Mouse (Mus musculus) hindlimb bud, embryonic 11.5 days (tissue): ENCODE data around the gene Pitx3.
"Not testable (repeated sequence)": the region's sequence is repeated elsewhere in the genome, so short reads cannot be mapped to it uniquely, and the experiment has no call there.

Source experiments
- DNase-seq: peaks from one replicate; pipeline ENCODE4 v3.0.0-alpha.2; 2012; ENCODE audit warnings: low read depth, low spot score; ENCODE audit errors: extremely low spot score

Gene Pitx3

DNA sequence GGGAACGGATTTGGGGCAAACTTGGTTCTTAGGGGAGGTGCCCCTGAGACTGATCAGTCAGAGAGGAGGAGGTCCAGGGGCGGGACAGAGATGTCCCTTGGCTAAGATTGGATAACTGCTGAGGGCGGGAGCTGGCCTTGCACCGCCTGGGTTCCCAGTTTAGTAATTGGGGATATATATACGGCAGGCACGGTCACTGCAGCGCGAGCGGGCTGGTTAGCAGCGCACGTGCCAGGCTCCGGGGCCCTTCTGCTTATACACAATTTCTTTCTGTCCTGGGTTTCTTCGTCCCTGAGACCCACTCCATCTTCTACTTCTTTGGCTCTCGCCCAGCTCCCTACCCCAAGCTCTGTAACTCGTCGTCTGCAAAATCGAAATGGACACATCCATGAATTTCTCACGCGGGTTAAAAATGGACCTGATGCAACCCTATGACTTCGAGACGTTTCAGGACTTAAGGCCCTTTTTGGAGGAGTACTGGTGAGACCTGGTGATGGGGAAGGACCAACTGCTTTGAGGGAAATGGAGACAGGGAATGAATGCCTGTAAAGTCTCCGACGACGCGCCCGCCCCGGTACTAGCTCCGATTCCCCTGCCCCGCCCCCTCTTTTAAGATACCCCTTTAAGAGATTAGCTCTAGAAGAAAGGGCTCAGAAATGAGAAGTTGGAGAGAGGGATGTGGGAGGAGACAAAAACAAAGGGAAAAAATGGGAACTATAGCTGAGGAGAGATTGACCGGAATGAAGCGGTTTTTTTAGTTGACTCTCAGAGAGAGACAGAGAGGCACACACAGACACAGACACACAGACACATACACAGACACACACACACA lies 16.2 kb downstream of the Pitx3 start, which contains the start of gene Elovl3:
TSS of gene Elovl3 (plus strand) at position 204 of the 832 bp plus-strand sequence.
- no peak for DNase-seq

DNA sequence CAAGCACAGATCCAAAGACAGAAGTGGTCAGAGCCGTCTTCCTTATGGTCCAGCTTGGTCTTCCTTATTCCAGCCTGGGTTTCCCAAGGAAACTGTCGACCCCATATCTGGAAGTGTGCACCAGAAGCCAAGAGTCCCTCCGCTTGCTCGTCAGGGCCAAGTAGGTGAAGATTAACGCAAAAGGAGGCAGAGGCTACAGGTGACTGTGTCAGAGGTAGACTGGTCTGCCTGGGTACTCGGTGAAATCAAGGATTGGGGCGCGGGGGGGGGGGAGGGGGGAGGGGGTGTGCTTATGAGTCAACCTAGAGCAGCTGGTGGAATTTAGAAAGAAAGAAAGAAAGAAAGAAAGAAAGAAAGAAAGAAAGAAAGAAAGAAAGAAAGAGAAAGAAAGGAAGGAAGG lies 16.8 kb downstream of the Pitx3 start:
- DNase-seq, result no peak

DNA sequence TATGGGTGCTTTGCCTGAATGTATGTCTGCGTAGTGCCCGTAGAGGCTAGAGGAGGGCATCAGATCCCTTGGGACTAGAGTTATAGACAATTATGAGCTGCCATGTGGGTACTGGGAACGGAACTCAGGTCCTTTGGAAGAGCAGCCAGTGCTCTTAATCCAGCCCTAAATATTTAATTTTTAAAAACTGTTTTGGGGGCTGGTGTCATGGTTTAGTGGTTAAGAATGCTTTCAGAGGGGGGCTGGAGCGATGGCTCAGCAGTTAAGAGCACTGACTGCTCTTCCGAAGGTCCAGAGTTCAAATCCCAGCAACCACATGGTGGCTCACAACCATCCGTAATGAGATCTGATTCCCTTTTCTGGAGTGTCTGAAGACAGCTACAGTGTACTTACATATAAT lies 18.4 kb downstream of the Pitx3 start:
- DNase-seq, result not testable (repeated sequence)

DNA sequence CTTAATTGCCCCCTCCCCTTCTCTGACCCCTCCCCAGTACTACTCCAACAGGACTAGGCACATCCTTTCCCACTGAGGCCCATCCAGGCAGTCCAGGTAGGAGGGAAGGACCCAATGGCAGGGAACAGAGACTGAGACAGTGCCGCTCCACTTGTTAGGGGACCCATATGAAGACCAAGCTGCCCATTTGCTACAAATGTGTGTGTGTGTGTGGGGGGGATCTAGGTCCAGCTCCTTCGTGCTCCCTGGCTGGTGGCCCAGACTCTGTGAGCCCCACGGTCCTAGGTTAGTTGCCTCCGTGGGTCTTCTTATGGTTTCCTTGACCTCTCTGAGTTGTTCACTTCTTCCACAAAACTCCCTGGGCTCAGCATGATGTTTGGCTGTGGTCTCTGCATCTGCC lies 21.8 kb downstream of the Pitx3 start:
- DNase-seq, result no peak

DNA sequence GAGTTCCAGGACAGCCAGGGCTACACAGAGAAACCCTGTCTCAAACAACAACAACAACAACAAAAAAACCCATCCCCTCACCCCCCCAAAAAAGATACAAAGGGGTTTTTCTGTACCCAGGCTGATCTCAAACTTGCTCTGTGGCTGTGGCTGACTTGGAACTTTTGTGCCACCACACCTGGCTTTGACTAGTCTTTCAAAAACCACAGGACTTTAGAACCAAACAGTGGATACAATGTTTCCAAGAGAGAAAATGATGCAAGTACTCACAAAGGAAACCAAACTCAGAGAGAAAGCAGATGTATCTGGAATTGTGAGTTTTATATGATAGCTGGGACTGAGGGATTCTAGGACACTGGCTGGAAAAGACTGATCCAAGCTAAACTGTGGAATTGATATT lies 23.5 kb downstream of the Pitx3 start:
- no peak for DNase-seq

DNA sequence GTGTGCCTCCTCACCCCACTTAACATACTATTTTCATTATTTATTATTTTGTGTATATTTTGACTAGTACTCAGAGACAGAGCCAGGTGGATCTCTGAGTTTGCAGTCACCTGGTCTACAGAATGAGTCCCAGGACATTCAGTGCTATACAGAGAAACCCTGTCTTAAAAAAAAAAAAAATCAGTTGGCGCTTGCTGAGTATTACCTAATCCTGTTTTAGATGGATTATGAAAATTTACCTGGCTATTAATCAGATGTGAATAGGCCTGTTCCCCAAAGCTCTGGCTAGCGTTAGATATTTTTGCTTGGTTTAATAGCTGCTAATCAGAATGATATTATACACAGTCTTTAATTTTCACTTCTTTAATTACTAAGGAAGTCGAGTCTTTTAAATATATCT lies 24.2 kb downstream of the Pitx3 start:
- DNase-seq, result no peak

DNA sequence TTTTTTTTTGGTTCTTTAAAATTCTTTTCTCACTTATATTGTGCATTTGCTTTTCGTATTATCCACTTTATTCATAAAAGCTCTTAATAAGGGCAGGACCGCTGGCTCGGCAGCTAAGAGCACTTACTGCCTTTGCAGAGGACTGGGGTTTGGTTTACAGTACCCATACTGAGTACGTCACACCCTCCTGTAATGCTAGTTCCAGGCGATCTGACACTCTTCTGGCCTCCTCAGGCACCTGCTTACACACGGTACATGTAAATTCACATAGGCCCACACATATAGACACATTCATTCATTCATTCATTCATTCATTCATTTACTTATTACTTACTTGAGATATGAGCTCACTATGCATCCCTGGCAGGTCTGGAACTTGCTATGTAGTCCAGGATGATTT lies 27.3 kb downstream of the Pitx3 start:
- DNase-seq, result no peak

DNA sequence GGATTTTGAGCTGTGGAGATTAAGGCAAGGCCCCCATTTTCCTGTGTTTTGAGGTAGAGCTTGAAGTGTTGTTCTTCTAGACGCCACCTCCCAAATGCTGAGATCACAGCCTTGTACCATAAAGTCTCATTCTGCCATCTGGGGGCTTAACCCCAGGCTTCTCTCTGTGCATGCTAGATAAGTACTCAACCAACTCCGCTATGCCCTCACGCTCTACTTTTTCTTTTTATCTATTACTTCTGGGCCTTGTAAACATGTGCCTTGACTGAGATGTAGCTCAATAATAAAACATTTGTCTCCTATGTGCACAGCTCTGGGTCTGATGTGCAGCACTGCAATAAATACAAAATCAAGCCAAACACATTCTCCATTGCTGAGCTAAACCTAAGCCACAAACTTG lies 28.7 kb downstream of the Pitx3 start:
- no peak for DNase-seq

DNA sequence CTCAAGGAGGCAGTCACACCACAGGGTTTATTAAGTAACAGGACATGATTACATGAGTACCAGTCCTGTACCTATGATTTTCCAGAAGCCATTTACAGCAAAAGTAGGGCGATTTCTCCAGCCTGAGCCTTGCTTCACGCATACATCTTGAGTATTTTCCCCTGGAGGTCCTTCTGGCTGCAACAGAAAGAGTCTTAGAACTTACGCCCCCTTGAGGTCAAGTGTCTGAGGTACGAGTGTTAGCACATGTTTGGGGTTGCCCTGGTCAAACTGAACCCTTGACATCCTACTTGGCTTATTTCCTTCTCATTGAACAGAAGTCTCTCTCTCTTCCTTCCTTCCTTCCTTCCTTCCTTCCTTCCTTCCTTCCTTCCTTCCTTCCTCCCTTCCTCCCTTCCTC lies 33.5 kb downstream of the Pitx3 start:
- DNase-seq, result no peak

DNA sequence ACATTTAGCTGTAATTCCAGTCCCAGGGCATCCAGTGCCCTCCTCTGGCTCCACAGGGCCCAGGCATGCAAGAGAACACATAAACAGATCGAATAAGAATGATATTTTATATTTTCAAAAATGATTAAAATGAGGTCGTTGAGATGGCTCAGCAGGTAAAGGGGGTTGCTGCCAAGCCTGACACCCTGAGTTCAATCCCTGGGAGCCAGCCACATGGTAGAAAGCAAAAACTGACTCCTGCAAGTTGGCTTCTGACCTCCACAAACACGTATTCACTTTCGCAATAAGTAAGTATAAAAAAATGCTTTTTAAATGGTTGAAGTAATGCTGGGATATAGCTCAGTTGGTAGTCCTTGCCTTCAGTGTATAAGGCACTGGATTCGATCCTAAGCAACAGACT lies 37.3 kb downstream of the Pitx3 start:
- no peak for DNase-seq

DNA sequence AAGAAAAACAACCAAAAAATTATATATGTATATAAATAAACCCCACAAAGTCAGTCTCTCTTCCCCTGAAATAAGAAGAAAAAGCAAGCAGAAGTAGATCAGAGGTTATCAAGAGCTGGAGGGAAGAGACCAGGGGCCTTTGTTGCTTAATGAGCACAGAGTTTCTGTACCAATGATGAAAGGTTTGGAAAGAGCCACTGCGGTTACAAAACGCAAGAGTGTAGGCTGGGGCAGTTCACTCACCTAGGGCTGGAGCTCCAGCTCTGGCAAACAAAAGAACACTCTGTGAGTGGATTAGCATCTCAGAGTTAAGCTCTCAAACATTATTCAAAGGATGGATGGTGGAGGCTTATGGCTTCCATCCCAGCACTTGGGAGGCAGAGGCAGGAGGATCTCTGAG lies 37.9 kb downstream of the Pitx3 start:
- DNase-seq, result no peak

DNA sequence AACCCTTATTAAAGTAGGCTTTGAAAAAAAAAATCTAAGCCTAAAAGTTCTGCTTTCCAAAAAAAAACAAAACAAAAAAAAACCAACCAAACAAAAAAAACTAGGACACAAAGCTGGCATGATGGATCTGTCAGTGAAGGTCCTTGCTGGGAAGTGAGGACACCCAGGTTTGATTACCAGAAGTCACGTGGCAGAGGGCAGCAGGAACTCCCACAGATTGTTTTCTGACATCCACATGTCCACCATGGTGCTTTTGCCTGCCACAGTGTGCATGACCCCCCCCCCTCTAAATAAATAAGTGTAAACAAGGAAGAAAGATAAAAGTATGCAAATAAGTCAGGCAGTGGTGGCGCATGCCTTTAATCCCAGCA lies 44.0 kb downstream of the Pitx3 start:
- DNase-seq, result no peak

DNA sequence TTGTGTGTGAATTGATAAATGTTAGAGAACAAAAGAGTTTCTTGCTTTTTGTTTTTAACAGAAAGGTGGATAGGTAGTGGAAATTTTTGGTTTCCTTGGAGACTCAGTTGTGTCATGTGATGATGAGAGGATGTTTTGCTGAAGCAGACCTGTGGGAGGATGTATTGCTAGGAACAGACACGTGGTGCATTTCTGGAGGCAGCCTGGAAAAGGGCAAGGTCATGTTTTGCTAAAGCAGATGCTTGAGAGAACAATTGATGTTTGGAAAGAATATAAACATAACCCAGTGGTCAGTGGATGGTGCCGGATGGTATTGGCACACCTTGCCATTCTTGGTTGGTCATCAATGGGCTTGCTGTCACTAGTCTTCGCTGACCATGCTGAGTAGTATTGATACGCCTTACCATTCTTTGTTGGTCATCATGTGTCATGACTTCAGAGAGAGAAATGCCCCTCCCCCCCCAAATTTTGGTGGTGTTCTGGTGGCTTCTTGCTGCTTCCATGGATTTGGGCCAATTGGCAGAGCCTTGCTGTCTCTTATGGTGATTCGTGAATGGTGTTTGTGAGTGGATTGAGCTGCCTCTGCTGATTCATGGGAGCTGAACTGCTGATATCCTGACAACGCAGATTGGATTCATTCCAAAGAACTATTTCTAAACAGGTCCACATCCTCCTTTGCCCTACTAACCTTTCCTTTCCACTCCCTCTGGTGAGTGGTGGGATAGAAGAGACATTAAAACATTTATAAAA lies 44.5 kb downstream of the Pitx3 start:
- no peak for DNase-seq

DNA sequence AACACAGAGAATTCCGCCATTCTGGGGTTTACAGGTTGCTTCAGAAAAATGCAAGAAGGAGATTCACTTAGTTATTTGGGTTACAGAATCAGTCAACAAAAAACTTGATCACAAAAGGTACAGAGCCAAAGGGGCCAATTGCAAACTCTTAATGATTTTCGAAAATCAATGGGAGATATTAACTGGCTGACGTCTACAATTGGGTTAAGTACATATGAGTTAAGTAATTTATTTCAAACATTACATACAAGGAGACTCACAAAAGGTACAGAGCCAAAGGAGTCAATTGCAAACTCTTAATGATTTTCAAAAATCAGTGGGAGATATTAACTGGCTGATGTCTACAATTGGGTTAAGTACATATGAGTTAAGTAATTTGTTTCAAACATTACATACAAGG lies 48.6 kb downstream of the Pitx3 start:
- no peak for DNase-seq

DNA sequence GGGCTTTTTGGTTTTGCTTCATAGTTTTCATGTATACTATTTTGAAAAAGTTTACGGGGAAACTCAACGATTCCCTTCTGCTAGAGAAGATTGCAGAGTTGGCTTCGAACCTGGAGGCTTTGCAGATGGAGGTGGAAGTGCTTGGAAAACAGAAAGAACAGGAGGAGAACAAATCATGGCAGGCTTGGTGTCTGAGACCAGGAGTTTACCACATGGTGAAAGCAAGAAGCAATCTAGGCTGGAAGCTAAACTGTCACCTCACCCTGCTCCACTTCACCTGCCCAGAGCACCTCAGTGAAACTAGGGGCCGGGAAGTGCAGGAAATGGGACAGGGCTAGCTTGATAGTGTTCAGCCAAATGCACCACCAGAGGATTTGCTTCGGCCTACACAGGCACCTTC lies 51.7 kb downstream of the Pitx3 start:
- no peak for DNase-seq

DNA sequence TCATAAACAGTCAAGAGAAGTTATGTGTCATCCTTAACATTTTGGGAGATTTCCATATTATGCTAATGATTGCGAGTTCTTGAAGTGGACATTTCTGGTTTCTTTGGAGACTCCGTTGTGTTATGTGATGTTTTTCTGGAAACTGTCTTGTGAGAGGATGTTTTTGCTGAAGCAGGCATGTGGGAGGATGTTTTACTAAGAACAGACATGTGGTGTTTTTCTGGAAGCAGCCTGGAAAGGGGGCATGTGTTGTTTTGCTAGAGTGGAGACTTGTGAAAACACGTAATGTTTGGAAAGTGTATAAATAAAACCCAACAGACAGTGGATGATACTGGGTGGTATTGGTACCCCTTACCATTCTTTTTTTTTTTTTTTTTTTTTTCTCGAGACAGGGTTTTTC lies 52.8 kb downstream of the Pitx3 start:
- no peak for DNase-seq

DNA sequence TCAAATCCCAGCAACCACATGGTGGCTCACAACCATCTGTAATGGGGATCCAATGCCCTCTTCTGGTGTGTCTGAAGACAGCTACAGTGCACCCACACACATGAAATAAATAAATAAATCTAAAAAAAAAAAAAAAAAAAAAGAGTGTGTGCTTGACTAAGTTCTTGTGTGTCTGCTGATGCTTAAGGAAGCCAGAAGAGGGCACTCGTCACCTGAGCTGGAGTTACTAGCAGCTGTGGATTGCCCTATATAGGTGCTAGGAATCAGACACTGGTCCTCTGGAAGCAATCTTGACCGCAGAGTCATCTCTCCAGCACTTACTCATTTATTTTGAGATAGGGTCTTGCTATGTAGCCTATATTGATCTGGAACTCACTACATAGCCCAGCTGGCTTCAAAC lies 54.0 kb downstream of the Pitx3 start:
- no peak for DNase-seq

DNA sequence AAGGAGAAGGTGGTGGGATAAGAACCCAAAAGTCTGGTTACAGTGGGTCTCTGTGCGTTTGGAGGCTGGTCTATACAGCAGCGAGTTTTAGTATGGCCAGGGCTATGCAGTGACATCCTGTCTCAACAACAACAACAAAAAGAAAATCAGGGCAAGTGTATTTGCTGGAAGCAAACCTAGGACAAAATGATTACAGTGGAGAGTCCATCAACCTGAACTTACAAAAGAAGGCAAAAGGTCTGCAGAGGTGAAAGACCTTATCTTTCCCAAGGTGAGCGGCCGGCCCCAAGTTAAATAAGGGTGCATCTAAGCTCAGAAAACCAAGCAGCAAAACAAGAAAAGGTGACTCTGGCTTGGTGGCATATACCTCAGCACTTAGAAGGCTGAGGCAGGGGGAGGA lies 56.5 kb downstream of the Pitx3 start:
- no peak for DNase-seq

DNA sequence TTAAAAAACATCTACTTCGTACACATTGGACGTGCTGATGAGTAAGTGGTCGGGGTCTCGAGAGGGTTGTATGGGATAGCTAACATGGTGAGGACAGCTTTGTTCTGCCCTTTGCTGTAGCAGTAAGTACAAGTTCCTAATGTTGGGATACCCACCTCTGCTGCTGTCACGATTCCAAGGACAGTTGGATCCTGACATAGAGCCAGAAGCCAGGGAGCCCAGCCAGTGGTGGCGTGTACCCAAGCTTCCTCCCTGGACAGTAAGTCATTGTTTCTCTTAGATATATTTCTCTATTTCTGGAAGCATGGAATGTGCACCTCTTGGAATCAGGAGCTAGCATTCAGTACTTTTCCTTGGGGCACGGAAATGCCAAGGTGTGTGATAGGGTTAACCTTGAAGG lies 60.3 kb downstream of the Pitx3 start:
- DNase-seq, result no peak

DNA sequence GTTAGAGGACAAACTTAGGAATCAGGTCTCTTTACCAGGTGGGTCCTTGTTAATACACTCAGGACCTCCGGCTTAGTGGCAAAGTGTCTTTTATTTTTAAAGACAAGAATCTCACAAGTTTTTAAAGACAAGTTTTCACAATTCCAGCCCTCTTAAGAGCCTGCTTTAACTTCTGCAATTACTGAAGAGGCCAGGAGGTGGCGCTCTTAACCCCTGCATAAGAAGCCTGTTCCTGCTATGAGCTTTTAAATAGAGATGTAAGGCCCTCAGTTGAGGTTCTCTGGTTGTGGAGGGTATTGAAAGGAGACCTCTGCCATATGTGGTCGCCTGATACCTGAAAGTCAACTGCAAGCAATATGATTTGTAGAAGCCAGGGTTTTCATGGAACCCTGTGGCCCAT lies 61.8 kb downstream of the Pitx3 start:
- no peak for DNase-seq
